Mouse (Mus musculus): ENCODE results near the gene Naa35. TPM values are rescaled to one million over a fixed set of nuclear protein-coding genes. Genes with fewer than 3 reads are reported as not detected.

Naa35 gene
- polyA plus RNA-seq, 1 experiment from 2014 or later = 120 TPM

Other genes with a start within 250 kb of the Naa35 start
- gene Agtpbp1, start within 50 bp of the Naa35 start, polyA plus RNA-seq (2014; fragmentation: Nextera tagmentation; extraction: Ambion mirVana) = 22.0 and 31.3 TPM in 2 replicates
- 135 and 147 TPM in 2 replicates for gene Golm1, start 90.6 kb downstream of the Naa35 start, polyA plus RNA-seq (2014; fragmentation: Nextera tagmentation; extraction: Ambion mirVana)
- gene 4921517D22Rik, start 108.8 kb downstream of the Naa35 start, polyA plus RNA-seq (2014; fragmentation: Nextera tagmentation; extraction: Ambion mirVana) = not detected in 2 replicates
- 0.03 TPM in 1 of 2 replicates, not detected in the other for gene Spata31d1a, start 125.1 kb downstream of the Naa35 start, polyA plus RNA-seq (2014; fragmentation: Nextera tagmentation; extraction: Ambion mirVana)
- not detected in 2 replicates for gene Spata31d1b, start 127.0 kb downstream of the Naa35 start, polyA plus RNA-seq (2014; fragmentation: Nextera tagmentation; extraction: Ambion mirVana)
- gene Spata31d1d, start 146.5 kb downstream of the Naa35 start, polyA plus RNA-seq (2014; fragmentation: Nextera tagmentation; extraction: Ambion mirVana) = not detected in 2 replicates
- gene 1700014D04Rik, start 161.5 kb downstream of the Naa35 start, polyA plus RNA-seq (2014; fragmentation: Nextera tagmentation; extraction: Ambion mirVana) = 0.05 and 0.24 TPM in 2 replicates
- gene Isca1, start 184.6 kb downstream of the Naa35 start, polyA plus RNA-seq (2014; fragmentation: Nextera tagmentation; extraction: Ambion mirVana) = 139 and 140 TPM in 2 replicates
- not detected in 2 replicates for gene Gm49354, start 197.0 kb downstream of the Naa35 start, polyA plus RNA-seq (2014; fragmentation: Nextera tagmentation; extraction: Ambion mirVana)
- 49.1 and 50.8 TPM in 2 replicates for gene Tut7, start 237.9 kb downstream of the Naa35 start, polyA plus RNA-seq (2014; fragmentation: Nextera tagmentation; extraction: Ambion mirVana)

All from hindbrain, embryonic 11.5 days (tissue).